Mouse (Mus musculus) neural tube, embryonic 11.5 days (tissue): ENCODE data around the gene Gm10282. TPM values are rescaled to one million over a fixed set of nuclear protein-coding genes. Genes with fewer than 3 reads are reported as not detected.

Source experiments
- ATAC-seq: fragments of 200-750 bp; cut with Nextera tagmentation; 2 replicates; pipeline ENCODE4 v1.8.0; 2017; ENCODE audit warnings: moderate number of reproducible peaks, mild to moderate bottlenecking, moderate TSS enrichment, moderate library complexity; ENCODE audit not compliant: insufficient read depth, low FRiP score, low TSS enrichment
- DNase-seq: peaks from one replicate; pipeline ENCODE4 v3.0.0-alpha.2; 2015; ENCODE audit warnings: low spot score
- H3K27ac ChIP-seq: fragments of 300-500 bp; sonication (generic); 2 replicates; pipeline ENCODE4 v1.5.1; 2014; ENCODE audit warnings: low read depth, mild to moderate bottlenecking, low read length
- H3K27me3 ChIP-seq: fragments of 300-500 bp; sonication (generic); 2 replicates; pipeline ENCODE4 v1.6.1; 2014; ENCODE audit warnings: mild to moderate bottlenecking, low read length, mixed read lengths; ENCODE audit not compliant: control insufficient read depth, insufficient read depth
- H3K36me3 ChIP-seq: fragments of 300-500 bp; sonication (generic); 2 replicates; pipeline ENCODE4 v1.6.1; 2014; ENCODE audit warnings: mild to moderate bottlenecking, low read length, moderate library complexity, mixed read lengths; ENCODE audit not compliant: control insufficient read depth, insufficient read depth
- H3K4me1 ChIP-seq: fragments of 300-500 bp; sonication (generic); 2 replicates; pipeline ENCODE4 v1.6.1; 2014; ENCODE audit warnings: low read length, mixed read lengths; ENCODE audit not compliant: control insufficient read depth, insufficient read depth
- H3K4me2 ChIP-seq: fragments of 300-500 bp; sonication (generic); 2 replicates; pipeline ENCODE4 v1.6.1; 2014; ENCODE audit warnings: low read depth, mild to moderate bottlenecking, moderate library complexity
- H3K4me3 ChIP-seq: fragments of 300-500 bp; sonication (generic); 2 replicates; pipeline ENCODE4 v1.5.1; 2014; ENCODE audit warnings: low read depth, low read length
- H3K9ac ChIP-seq: fragments of 300-500 bp; sonication (generic); 2 replicates; pipeline ENCODE4 v1.6.1; 2014; ENCODE audit warnings: mild to moderate bottlenecking, low read length
- H3K9me3 ChIP-seq: fragments of 300-500 bp; sonication (generic); 2 replicates; pipeline ENCODE4 v1.6.1; 2016; ENCODE audit warnings: low read length; ENCODE audit not compliant: control insufficient read depth
- WGBS: fragments of 180-500 bp; shearing (Covaris S2); extraction: QIAGEN DNeasy Blood & Tissue Kit; methylation state at CpG from one replicate; pipeline ENCODE4 v1.1.7; 2014; 5-methylcytosine and 5-hydroxymethylcytosine counted together
- polyA plus RNA-seq: library from polyadenylated mRNA; unstranded; fragments of >200 nt; fragmentation: Nextera tagmentation; extraction: Ambion mirVana; gene quantifications from 2 replicates; pipeline ENCODE4 v1.2.1, GENCODE M21; 2014

Gm10282 gene
- 35.7 and 38.2 TPM in 2 replicates for polyA plus RNA-seq

GRCm38 (mm10) chr8:72305210-72305905 is at the start of gene Gm10282:
Gene Gm10282, minus strand, starts transcription at chr8:72305260.
- no peak for ATAC-seq
- no peak for DNase-seq
- Histone ChIP-seq H3K27ac (no peak within 1 kb of the TSS), H3K4me1 (no peaks in the 10 kb centered on the region), H3K4me3 (no peak within 1 kb of the TSS), H3K9ac (no peak within 1 kb of the TSS), H3K9me3 (no peaks in the 10 kb centered on the region), H3K4me2 (no peak within 1 kb of the TSS), H3K36me3 (no peaks in the 10 kb centered on the region), H3K27me3 (no peaks in the 10 kb centered on the region)
- 79% methylated on average over 15 of the region's 16 CpGs for WGBS

- ATAC-seq, result no peak
- H3K4me1 ChIP-seq, result no peaks in the 10 kb centered on the region
These were observed 49.2 kb upstream of the Gm10282 start for GRCm38 (mm10) chr8:72354272-72354671.

GRCm38 (mm10) chr8:72353700-72354045 is 48.6 kb upstream of the Gm10282 start:
- WGBS, result 93% methylated on average over 7 of the region's 7 CpGs
- DNase-seq (no peak), ATAC-seq (no peak)
- H3K36me3 ChIP-seq, result peaks cover 11% of the 10 kb centered on the region
- H3K9me3 ChIP-seq, result no peaks in the 10 kb centered on the region
- no peak overlapping the region for H3K4me3 ChIP-seq
- no peak overlapping the region for H3K9ac ChIP-seq
- H3K4me2 ChIP-seq, result no peak overlapping the region
- H3K4me1 ChIP-seq, result no peaks in the 10 kb centered on the region
- H3K27me3 ChIP-seq, result no peaks in the 10 kb centered on the region
- no peak overlapping the region for H3K27ac ChIP-seq

More at GRCm38 (mm10) chr8:72354272-72354671, 49.2 kb upstream of the Gm10282 start:
- H3K4me3 ChIP-seq, result no peak overlapping the region
- H3K36me3 ChIP-seq, result peaks cover 11% of the 10 kb centered on the region
- no peaks in the 10 kb centered on the region for H3K9me3 ChIP-seq
- 85% methylated on average over 11 of the region's 11 CpGs for WGBS
- H3K27me3 ChIP-seq, result no peaks in the 10 kb centered on the region
- no peak for DNase-seq
- H3K9ac ChIP-seq, result no peak overlapping the region
- no peak overlapping the region for H3K27ac ChIP-seq
- no peak overlapping the region for H3K4me2 ChIP-seq

- ATAC-seq (no peak; the same call in 1 of the 2 replicates), DNase-seq (no peak)
- no peak overlapping the region for H3K27ac ChIP-seq
- H3K36me3 ChIP-seq, result peaks cover 11% of the 10 kb centered on the region
- 89% methylated on average over 8 of the region's 8 CpGs for WGBS
- no peaks in the 10 kb centered on the region for H3K4me1 ChIP-seq
- no peaks in the 10 kb centered on the region for H3K9me3 ChIP-seq
- no peak overlapping the region for H3K4me3 ChIP-seq
- no peaks in the 10 kb centered on the region for H3K27me3 ChIP-seq
- H3K9ac ChIP-seq, result no peak overlapping the region
- no peak overlapping the region for H3K4me2 ChIP-seq
These were observed 48.1 kb upstream of the Gm10282 start for GRCm38 (mm10) chr8:72352951-72353699.

GRCm38 (mm10) chr8:72351405-72352005 is 46.4 kb upstream of the Gm10282 start:
- WGBS, result 87% methylated on average over 7 of the region's 7 CpGs
- H3K27me3 ChIP-seq, result no peaks in the 10 kb centered on the region
- H3K36me3 ChIP-seq, result peaks cover 10% of the 10 kb centered on the region
- H3K27ac ChIP-seq, result no peak overlapping the region
- ATAC-seq, result no peak
- H3K9me3 ChIP-seq, result no peaks in the 10 kb centered on the region
- no peaks in the 10 kb centered on the region for H3K4me1 ChIP-seq
- no peak for DNase-seq
- H3K9ac ChIP-seq, result no peak overlapping the region
- H3K4me2 ChIP-seq, result no peak overlapping the region
- H3K4me3 ChIP-seq, result no peak overlapping the region

GRCm38 (mm10) chr8:72350727-72351126 is 45.7 kb upstream of the Gm10282 start:
- WGBS, result 96% methylated on average over 8 of the region's 8 CpGs
- no peak overlapping the region for H3K27ac ChIP-seq
- H3K4me2 ChIP-seq, result no peak overlapping the region
- no peaks in the 10 kb centered on the region for H3K27me3 ChIP-seq
- DNase-seq (no peak), ATAC-seq (no peak)
- H3K9ac ChIP-seq, result no peak overlapping the region
- H3K4me3 ChIP-seq, result no peak overlapping the region
- H3K4me1 ChIP-seq, result no peaks in the 10 kb centered on the region
- H3K36me3 ChIP-seq, result peaks cover 5% of the 10 kb centered on the region
- no peaks in the 10 kb centered on the region for H3K9me3 ChIP-seq

- Histone ChIP-seq H3K4me2 (no peak overlapping the region), H3K27me3 (no peaks in the 10 kb centered on the region), H3K4me1 (no peaks in the 10 kb centered on the region), H3K27ac (no peak overlapping the region), H3K4me3 (no peak overlapping the region), H3K36me3 (peaks cover 5% of the 10 kb centered on the region; the same call in 1 of the 2 replicates), H3K9ac (no peak overlapping the region), H3K9me3 (no peaks in the 10 kb centered on the region)
- no peak for DNase-seq
- ATAC-seq, result no peak
- WGBS, result 94% methylated on average over 9 of the region's 9 CpGs
These were observed 44.8 kb upstream of the Gm10282 start for GRCm38 (mm10) chr8:72349838-72350237.

- no peak overlapping the region for H3K9ac ChIP-seq
- H3K27me3 ChIP-seq, result no peaks in the 10 kb centered on the region
- no peak overlapping the region for H3K4me3 ChIP-seq
- WGBS, result 90% methylated on average over 1 of the region's 1 CpGs
- no peaks in the 10 kb centered on the region for H3K4me1 ChIP-seq
- no peak overlapping the region for H3K27ac ChIP-seq
- DNase-seq (no peak), ATAC-seq (no peak)
- no peaks in the 10 kb centered on the region for H3K9me3 ChIP-seq
- peaks cover 5% of the 10 kb centered on the region; the same call in 1 of the 2 replicates for H3K36me3 ChIP-seq
- H3K4me2 ChIP-seq, result no peak overlapping the region
These were observed 43.9 kb upstream of the Gm10282 start for GRCm38 (mm10) chr8:72348956-72349355.
